Mouse (Mus musculus) heart, postnatal 0 days (tissue): ENCODE data around the gene Fam234b.

Source experiments
- CTCF ChIP-seq: IDR thresholded peaks from 2 replicates; pipeline ENCODE4 v1.5.1; 2016; ENCODE audit warnings: antibody characterized with exemption, control low read depth, low read depth
- EP300 ChIP-seq: IDR thresholded peaks from 2 replicates; pipeline ENCODE4 v1.6.1; 2016; ENCODE audit warnings: antibody characterized with exemption, low read depth

DNA sequence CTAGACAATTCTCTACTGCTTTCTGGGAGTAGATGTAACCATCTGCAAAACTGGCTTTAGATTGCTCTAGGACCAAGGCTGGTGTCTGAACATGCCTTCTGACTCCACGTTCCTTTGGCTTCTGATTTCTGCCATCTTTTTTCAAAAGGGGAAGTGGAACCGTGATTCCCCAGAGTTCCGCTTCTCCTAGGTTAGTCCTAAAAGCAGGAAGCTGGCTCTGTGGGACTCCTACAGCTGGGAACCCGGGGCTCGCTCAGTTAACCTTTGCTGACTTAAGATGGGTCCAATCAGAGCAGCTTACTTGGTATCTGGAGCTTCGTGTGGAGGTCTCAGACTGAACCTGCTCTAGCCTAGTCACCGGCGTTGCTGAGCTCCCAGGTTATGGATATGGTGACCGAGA, 63.3 kb downstream of the Fam234b start:
- TF ChIP-seq CTCF = no peak
- TF ChIP-seq EP300 = no peak
